Mouse (Mus musculus): Measurements from ENCODE around the gene 2210010C04Rik.
"Not testable (repeated sequence)": the region's sequence is repeated elsewhere in the genome, so short reads cannot be mapped to it uniquely, and the experiment has no call there.

2210010C04Rik gene

GRCm38 (mm10) chr6:41018629-41019028 lies 16.7 kb downstream of the 2210010C04Rik start:
- no peak for DNase-seq

- no peak for DNase-seq
Measured at GRCm38 (mm10) chr6:41015065-41015464, 20.2 kb downstream of the 2210010C04Rik start.

GRCm38 (mm10) chr6:40999379-40999778 lies 35.9 kb downstream of the 2210010C04Rik start, which contains the start of gene Gm2663:
Gene Gm2663 (minus strand): TSS chr6:40999479.
- DNase-seq: not testable (repeated sequence)

All from retina, postnatal 1 day (tissue).